ENCODE assay signal across 21 mouse cellular contexts in the genomic region with DNA sequence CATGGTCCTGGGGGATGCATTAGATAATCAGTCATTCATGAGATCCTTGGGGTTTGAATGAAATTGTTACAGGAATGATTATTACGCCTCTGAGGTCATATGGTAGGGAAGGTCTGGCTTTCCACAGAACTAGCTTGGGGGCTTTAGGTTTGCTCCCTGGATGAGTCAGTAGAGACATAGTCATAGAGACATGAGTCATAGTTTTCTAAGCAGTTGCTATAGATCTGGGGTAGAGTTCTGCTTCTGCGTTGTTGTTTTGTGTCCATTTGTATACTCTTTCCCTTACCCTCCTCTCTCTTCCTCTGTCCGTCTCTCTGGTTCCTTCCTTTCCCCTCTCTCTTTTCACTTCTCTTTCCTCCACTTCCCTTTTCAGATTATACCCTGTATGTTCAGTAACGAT.
A peak's percentile ranks its signal among the peaks of the same experiment; 100 is the strongest.
DNase-seq lines count a peak whose midpoint lies in the region; ATAC-seq and TF ChIP-seq lines count a peak whose summit lies in the region.
"Had no signal": no experiment of that assay in that cellular context is flagged by ENCODE, and none has a peak within 500 bp of the region (broad histone marks: within the 10 kb centered on the region; RNA-seq: fewer than 3 reads in every experiment).

No protein-coding gene starts in this region.

- in situ Hi-C loops in CH12.LX (cut with MboI; ENCODE audit: low pct_ligation_motif_present, low pct_unique_long_range_greater_than_20kb, low sequenced_read_pairs), result no loop called here

- no peak overlapping the region for H3K4me3 ChIP-seq in kidney, embryonic 16.5 days (ENCODE audit: low read length)
- H3K4me3 ChIP-seq in CH12.LX (replicated peaks in 1 of 3; ENCODE audit: low read depth in 2 of 3, low read length in 2 of 3, poor library complexity in 1 of 3), result no peak overlapping the region
- no peak overlapping the region for H3K4me3 ChIP-seq in embryonic fibroblast, embryonic 13.5 days (ENCODE audit: insufficient read depth, low read length)
- H3K4me3 ChIP-seq in midbrain, embryonic 10.5 days, result no peak overlapping the region
- H3K4me3 ChIP-seq: embryonic facial prominence, embryonic 12.5 days; forebrain, embryonic 13.5 days; heart, embryonic 13.5 days; hindbrain, embryonic 13.5 days had no signal

- WGBS in kidney, embryonic 16.5 days, result 88% methylated on average over 4 of the region's 4 CpGs
- 90% methylated on average over 4 of the region's 4 CpGs for WGBS in midbrain, embryonic 10.5 days

- 0 out of 2 replicates have a peak, but pooled peaks have one; percentile 21 for TF ChIP-seq POLR2A in CH12.LX (IDR thresholded peaks at IDR 0.05; ENCODE audit: low read depth, low read length)
- TF ChIP-seq POLR2A in embryonic fibroblast, embryonic 13.5 days (IDR thresholded peaks at IDR 0.05; ENCODE audit: low read depth, low read length), result no peak

- no peaks in the 10 kb centered on the region for H3K4me1 ChIP-seq in kidney, embryonic 16.5 days (ENCODE audit: insufficient read depth, low read length)
- peaks cover 17 to 48% of the 10 kb centered on the region in 2 experiments for H3K4me1 ChIP-seq in CH12.LX (ENCODE audit: control insufficient read depth in 1 of 2, insufficient read depth in 2 of 2)
- peaks cover 3% of the 10 kb centered on the region; the same call in 1 of the 2 replicates for H3K4me1 ChIP-seq in embryonic fibroblast, embryonic 13.5 days (ENCODE audit: control insufficient read depth, insufficient read depth, low read length)
- H3K4me1 ChIP-seq in midbrain, embryonic 10.5 days, result peaks cover 7% of the 10 kb centered on the region
- H3K4me1 ChIP-seq: embryonic facial prominence, embryonic 12.5 days; forebrain, embryonic 13.5 days; heart, embryonic 13.5 days; hindbrain, embryonic 13.5 days had no signal

- H3K79me2 ChIP-seq in CH12.LX (replicated peaks; ENCODE audit: control insufficient read depth, extremely low read depth, insufficient read depth, poor library complexity, severe bottlenecking), result no peaks in the 10 kb centered on the region

- H3K4me2 ChIP-seq in kidney, embryonic 16.5 days (replicated peaks; ENCODE audit: low read depth, low read length), result no peak overlapping the region
- H3K4me2 ChIP-seq in CH12.LX (ENCODE audit: insufficient read depth, low read depth, poor library complexity, severe bottlenecking), result peak overlapping the region; percentile 56
- H3K4me2 ChIP-seq: embryonic facial prominence, embryonic 12.5 days; forebrain, embryonic 13.5 days; heart, embryonic 13.5 days; hindbrain, embryonic 13.5 days had no signal

- H3K27ac ChIP-seq in kidney, embryonic 16.5 days (ENCODE audit: low read length), result 0 out of 2 replicates have a peak overlapping the region, but pooled peaks have one; percentile 29
- H3K27ac ChIP-seq in CH12.LX (ENCODE audit: insufficient read depth, low read depth), result peak overlapping the region; percentile 91
- H3K27ac ChIP-seq in embryonic fibroblast, embryonic 13.5 days (ENCODE audit: insufficient read depth, low read length), result peak overlapping the region; percentile 97
- no peak overlapping the region for H3K27ac ChIP-seq in midbrain, embryonic 10.5 days (replicated peaks)
- H3K27ac ChIP-seq: embryonic facial prominence, embryonic 12.5 days; forebrain, embryonic 13.5 days; heart, embryonic 13.5 days; hindbrain, embryonic 13.5 days; hindbrain, postnatal 0 days had no signal

- peak; percentile 90 for TF ChIP-seq EP300 in CH12.LX (IDR thresholded peaks at IDR 0.05; ENCODE audit: low read length)

- H3K27me3 ChIP-seq in kidney, embryonic 16.5 days (ENCODE audit: insufficient read depth, low read length), result no peaks in the 10 kb centered on the region
- no peaks in the 10 kb centered on the region for H3K27me3 ChIP-seq in CH12.LX (replicated peaks)
- no peaks in the 10 kb centered on the region for H3K27me3 ChIP-seq in midbrain, embryonic 10.5 days (ENCODE audit: low read depth, poor library complexity, severe bottlenecking)
- H3K27me3 ChIP-seq: embryonic facial prominence, embryonic 12.5 days; forebrain, embryonic 13.5 days; heart, embryonic 13.5 days; hindbrain, embryonic 13.5 days had no signal

- DNase-seq in kidney, adult 9 months, result no peak
- peak; percentile 62 for DNase-seq in CH12.LX (ENCODE audit: extremely low read depth)
- DNase-seq in embryo, embryonic 11 days, result no peak
- no peak for DNase-seq in midbrain, embryonic 10.5 days (ENCODE audit: low spot score)
- DNase-seq: adrenal gland, adult 8-10 months; adrenal gland, postnatal 36 days; cerebellum, adult 11 months; cerebellum, adult 8-10 months; cerebellum, postnatal 14 days; forebrain, postnatal 0 days; gastrocnemius, postnatal 36 days; heart, adult 11 months; heart, postnatal 36 days had no signal

- H3K9me3 ChIP-seq in kidney, embryonic 16.5 days (ENCODE audit: low read length), result no peaks in the 10 kb centered on the region
- no peaks in the 10 kb centered on the region for H3K9me3 ChIP-seq in CH12.LX (replicated peaks; ENCODE audit: low read length)
- no peaks in the 10 kb centered on the region for H3K9me3 ChIP-seq in midbrain, embryonic 10.5 days (replicated peaks)
- H3K9me3 ChIP-seq: embryonic facial prominence, embryonic 12.5 days; forebrain, embryonic 13.5 days; heart, embryonic 13.5 days; hindbrain, embryonic 13.5 days had no signal

- TF ChIP-seq CTCF in CH12.LX (conservative IDR thresholded peaks at IDR 0.05 in 1 of 2, IDR thresholded peaks at IDR 0.05 in 1 of 2; ENCODE audit: low read depth in 2 of 2, low read length in 2 of 2), result no peak
- no peak for TF ChIP-seq CTCF in embryonic fibroblast, embryonic 13.5 days (IDR thresholded peaks at IDR 0.05; ENCODE audit: borderline replicate concordance, insufficient read depth, low read length)

- no peak overlapping the region for H3K9ac ChIP-seq in kidney, embryonic 16.5 days (replicated peaks; ENCODE audit: low read length)
- no peak overlapping the region for H3K9ac ChIP-seq in CH12.LX (ENCODE audit: insufficient read depth, low read depth)
- H3K9ac ChIP-seq: embryonic facial prominence, embryonic 12.5 days; forebrain, embryonic 13.5 days; forebrain, postnatal 0 days; heart, embryonic 13.5 days; hindbrain, embryonic 13.5 days had no signal

- dilution Hi-C loops in CH12.LX (cut with MboI; ENCODE audit: extremely low pct_ligation_motif_present, extremely low pct_unique_long_range_greater_than_20kb, low sequenced_read_pairs), result no loop called here

- ATAC-seq in kidney, embryonic 16.5 days (ENCODE audit: low FRiP score, low TSS enrichment), result no peak
- ATAC-seq: CD4-positive, CD25-positive, alpha-beta regulatory T cell, adult 4 months; forebrain, embryonic 13.5 days; forebrain, postnatal 0 days; hindbrain, postnatal 0 days had no signal

- TF ChIP-seq RAD21 in CH12.LX (IDR thresholded peaks at IDR 0.05; ENCODE audit: low read depth, low read length), result no peak; the same call in 1 of the 2 replicates

- H3K36me3 ChIP-seq in kidney, embryonic 16.5 days (ENCODE audit: insufficient read depth, low read length), result no peaks in the 10 kb centered on the region
- no peaks in the 10 kb centered on the region for H3K36me3 ChIP-seq in CH12.LX (replicated peaks in 1 of 2; ENCODE audit: control insufficient read depth in 1 of 2, insufficient read depth in 1 of 2, low read length in 1 of 2)
- H3K36me3 ChIP-seq in midbrain, embryonic 10.5 days, result peaks cover 19% of the 10 kb centered on the region
- H3K36me3 ChIP-seq: embryonic facial prominence, embryonic 12.5 days; heart, embryonic 13.5 days had no signal

TF ChIP-seq in CH12.LX, 34 proteins besides CTCF, POLR2A, EP300 and RAD21:
- TF ChIP-seq RCOR1 (conservative IDR thresholded peaks at IDR 0.05; ENCODE audit: low read depth, low read length) (no peak), GABPA (IDR thresholded peaks at IDR 0.05; ENCODE audit: insufficient replicate concordance, low read depth, low read length) (no peak), MEF2A (IDR thresholded peaks at IDR 0.05; ENCODE audit: borderline replicate concordance, low read depth, low read length) (peak; percentile 60), PAX5 (IDR thresholded peaks at IDR 0.05; ENCODE audit: low read length) (no peak), SMC3 (IDR thresholded peaks at IDR 0.05; ENCODE audit: low read depth, low read length) (no peak), NELFE (IDR thresholded peaks at IDR 0.05; ENCODE audit: low read depth, low read length) (no peak), TBP (conservative IDR thresholded peaks at IDR 0.05; ENCODE audit: low read depth, low read length) (0 out of 2 replicates have a peak, but pooled peaks have one; percentile 12), TCF12 (IDR thresholded peaks at IDR 0.05; ENCODE audit: low read depth, low read length) (peak; percentile 50), CHD2 (IDR thresholded peaks at IDR 0.05; ENCODE audit: low read length) (no peak; the same call in none of the 2 replicates), IRF4 (IDR thresholded peaks at IDR 0.05; ENCODE audit: low read depth, low read length) (peak; percentile 86), ETS1 (conservative IDR thresholded peaks at IDR 0.05; ENCODE audit: low read depth, low read length) (peak; percentile 85), JUN (IDR thresholded peaks at IDR 0.05; ENCODE audit: insufficient read depth, low read depth, low read length) (peak; percentile 86), ZMIZ1 (IDR thresholded peaks at IDR 0.05; ENCODE audit: low read depth, low read length) (no peak), KAT2A (IDR thresholded peaks at IDR 0.05; ENCODE audit: insufficient replicate concordance, low read length) (0 out of 2 replicates have a peak, but pooled peaks have one; percentile 26), ELF1 (IDR thresholded peaks at IDR 0.05; ENCODE audit: low read depth, low read length) (peak; percentile 27; the same call in 1 of the 2 replicates), MYC (IDR thresholded peaks at IDR 0.05; ENCODE audit: low read depth, low read length) (0 out of 2 replicates have a peak, but pooled peaks have one; percentile 35), JUND (conservative IDR thresholded peaks at IDR 0.05; ENCODE audit: low read depth, low read length) (peak; percentile 87), MAX (IDR thresholded peaks at IDR 0.05; ENCODE audit: low read length) (no peak), BHLHE40 (IDR thresholded peaks at IDR 0.05; ENCODE audit: low read depth, low read length) (peak; percentile 48; the same call in 1 of the 2 replicates), MAZ (IDR thresholded peaks at IDR 0.05; ENCODE audit: low read depth, low read length) (no peak; the same call in 1 of the 2 replicates), MXI1 (IDR thresholded peaks at IDR 0.05; ENCODE audit: low read depth, low read length) (no peak)
